Comparison of ENCODE assay signal across 1 mouse cellular context in the genomic region with DNA sequence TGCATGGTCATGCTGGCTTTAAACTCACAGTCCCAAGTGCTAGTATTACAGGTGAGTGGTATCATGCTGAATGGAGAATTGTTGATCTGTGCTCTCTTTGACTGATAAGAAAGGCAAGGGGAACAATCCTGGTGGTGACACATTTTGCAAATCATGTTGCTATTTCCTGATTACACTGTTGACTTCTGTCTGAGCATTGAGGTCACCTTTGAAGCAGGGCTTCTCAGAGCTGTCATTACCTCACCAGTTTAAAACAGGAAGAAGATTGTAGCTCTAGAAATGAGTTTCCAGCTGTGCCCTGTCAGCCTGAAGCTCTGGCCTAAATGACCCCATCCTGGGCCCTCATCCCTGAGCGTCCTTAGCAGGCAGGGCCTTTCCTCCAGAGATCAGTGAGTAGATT.
A peak's percentile ranks its signal among the peaks of the same experiment; 100 is the strongest.
TF ChIP-seq lines count a peak whose summit lies in the region.

No protein-coding gene starts in this region.

TF ChIP-seq in CH12.LX, 34 proteins besides CTCF, POLR2A, EP300 and RAD21 (continued from another document):
- no peak for TF ChIP-seq ZC3H11A (IDR thresholded peaks at IDR 0.05; ENCODE audit: low read depth, low read length)
- no peak for TF ChIP-seq NELFE (IDR thresholded peaks at IDR 0.05; ENCODE audit: low read depth, low read length)
- peak; percentile 72 for TF ChIP-seq BHLHE40 (IDR thresholded peaks at IDR 0.05; ENCODE audit: low read depth, low read length)
- TF ChIP-seq TBP (conservative IDR thresholded peaks at IDR 0.05; ENCODE audit: low read depth, low read length): 0 out of 2 replicates have a peak, but pooled peaks have one; percentile 34
- TF ChIP-seq CHD1 (IDR thresholded peaks at IDR 0.05; ENCODE audit: low read depth, low read length): peak; percentile 54; the same call in 1 of the 2 replicates
- peak; percentile 86 for TF ChIP-seq SIN3A (IDR thresholded peaks at IDR 0.05; ENCODE audit: low read length)
- TF ChIP-seq MAX (IDR thresholded peaks at IDR 0.05; ENCODE audit: low read length): peak; percentile 78; the same call in 1 of the 2 replicates
- TF ChIP-seq KAT2A (IDR thresholded peaks at IDR 0.05; ENCODE audit: insufficient replicate concordance, low read length): no peak
- no peak for TF ChIP-seq USF1 (IDR thresholded peaks at IDR 0.05; ENCODE audit: low read depth, low read length)
- no peak for TF ChIP-seq POLR2AphosphoS2 (IDR thresholded peaks at IDR 0.05; ENCODE audit: low read depth, low read length)
- TF ChIP-seq MXI1 (IDR thresholded peaks at IDR 0.05; ENCODE audit: low read depth, low read length): peak; percentile 65
- no peak for TF ChIP-seq ZNF384 (IDR thresholded peaks at IDR 0.05; ENCODE audit: low read depth, low read length)
- peak; percentile 11; the same call in 1 of the 2 replicates for TF ChIP-seq HCFC1 (IDR thresholded peaks at IDR 0.05; ENCODE audit: low read depth, low read length)
- TF ChIP-seq ELF1 (IDR thresholded peaks at IDR 0.05; ENCODE audit: low read depth, low read length): peak; percentile 84
- peak; percentile 72; the same call in 1 of the 2 replicates for TF ChIP-seq MYC (IDR thresholded peaks at IDR 0.05; ENCODE audit: low read depth, low read length)
- TF ChIP-seq JUN (IDR thresholded peaks at IDR 0.05; ENCODE audit: insufficient read depth, low read depth, low read length): peak; percentile 91
- no peak for TF ChIP-seq ZKSCAN1 (IDR thresholded peaks at IDR 0.05; ENCODE audit: borderline replicate concordance, low read depth, low read length)
- TF ChIP-seq TCF12 (IDR thresholded peaks at IDR 0.05; ENCODE audit: low read depth, low read length): peak; percentile 77; the same call in 1 of the 2 replicates
- TF ChIP-seq NRF1 (IDR thresholded peaks at IDR 0.05; ENCODE audit: low read depth, low read length): no peak
- no peak for TF ChIP-seq UBTF (IDR thresholded peaks at IDR 0.05; ENCODE audit: low read depth, low read length)
- peak; percentile 94 for TF ChIP-seq RCOR1 (conservative IDR thresholded peaks at IDR 0.05; ENCODE audit: low read depth, low read length)
- 0 out of 2 replicates have a peak, but pooled peaks have one; percentile 52 for TF ChIP-seq MAFK (IDR thresholded peaks at IDR 0.05; ENCODE audit: insufficient replicate concordance, low read length)
